Mouse (Mus musculus) splenic B cell, adult 2 months (primary cell): ENCODE measurements around the gene Meaf6.

Source experiments
- DNase-seq: peaks from one replicate; pipeline ENCODE4 v3.0.0-alpha.2; 2011; ENCODE audit warnings: low read depth, low spot score
- H3K27me3 ChIP-seq: 2 replicates; pipeline ENCODE4 v1.6.1; 2012; ENCODE audit warnings: mild to moderate bottlenecking, low read length, moderate library complexity, mixed read lengths; ENCODE audit not compliant: control insufficient read depth, poor library complexity, insufficient read depth, severe bottlenecking
- H3K36me3 ChIP-seq: 2 replicates; pipeline ENCODE4 v1.6.1; 2012; ENCODE audit warnings: mild to moderate bottlenecking, low read length, moderate library complexity, mixed read lengths; ENCODE audit not compliant: control insufficient read depth, poor library complexity, insufficient read depth, severe bottlenecking

The Meaf6 gene

DNA sequence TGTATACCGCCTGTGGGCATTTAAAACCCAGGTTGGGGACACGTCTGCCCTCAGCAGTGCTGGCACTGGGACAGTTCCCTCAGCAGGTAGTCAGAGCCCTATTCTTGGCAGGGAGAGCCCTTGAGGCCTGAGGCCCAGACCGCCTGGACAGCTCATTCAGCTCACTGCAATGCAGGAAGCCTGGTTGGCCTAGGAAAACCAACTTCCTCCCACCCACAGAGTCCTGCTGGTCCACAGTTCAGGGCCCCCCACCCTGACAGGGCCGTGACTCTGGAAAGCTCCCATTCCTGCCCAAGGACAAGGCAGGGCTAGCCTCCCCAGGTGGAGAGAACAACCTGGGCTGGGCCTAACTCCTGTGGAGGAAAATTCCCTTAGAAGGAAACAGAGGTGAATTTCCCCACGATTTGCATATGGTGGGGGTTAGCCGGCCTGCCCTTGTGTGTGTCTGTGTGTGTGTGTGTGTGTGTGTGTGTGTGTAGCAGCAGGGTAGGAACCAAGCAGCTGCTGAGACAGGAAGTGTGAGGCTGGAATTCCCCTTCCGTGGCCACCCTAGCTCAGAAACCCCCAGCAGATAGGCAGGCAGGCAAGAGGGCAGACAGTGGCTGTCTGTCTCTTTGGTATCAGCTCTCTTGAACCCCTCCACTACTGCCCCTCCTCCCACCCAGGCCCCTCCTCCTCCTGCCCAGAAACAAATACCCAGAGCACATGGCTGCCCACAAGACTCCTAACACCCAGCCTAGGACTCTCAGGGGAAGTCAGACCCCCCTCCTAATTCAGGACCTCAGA, 39.7 kb downstream of the Meaf6 start:
- DNase-seq = peak; percentile 97
- Histone ChIP-seq H3K27me3 (no peaks in the 10 kb centered on the region), H3K36me3 (peaks cover 33% of the 10 kb centered on the region)

DNA sequence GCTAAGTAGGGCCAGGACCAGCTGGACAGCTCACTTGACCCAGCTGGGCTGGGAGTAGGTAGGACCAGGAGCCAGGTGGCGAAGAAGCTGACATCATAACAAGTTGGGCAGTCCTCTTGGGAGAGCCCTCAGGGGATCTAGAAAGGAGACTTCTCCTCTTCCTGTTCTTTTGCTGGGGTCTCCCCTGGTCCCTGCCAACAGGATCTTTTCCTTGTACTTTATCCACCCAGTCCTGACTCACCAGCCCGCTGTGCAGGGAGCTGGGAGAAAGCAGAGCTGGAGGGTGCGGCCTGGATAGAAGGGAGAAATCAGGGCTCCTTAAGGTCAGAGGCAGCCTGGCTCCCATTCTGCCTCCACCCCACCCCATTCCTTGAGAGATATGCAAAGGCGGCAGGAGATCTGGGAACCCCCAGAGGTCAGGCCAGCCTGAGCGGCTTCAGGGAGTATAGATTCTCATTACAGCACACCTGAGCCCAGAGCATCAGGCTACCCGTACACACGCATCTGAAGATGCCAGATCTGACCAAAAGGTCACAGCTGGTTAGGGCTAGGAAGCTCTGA, 40.5 kb downstream of the Meaf6 start:
- peak; percentile 36 for DNase-seq
- Histone ChIP-seq H3K27me3 (no peaks in the 10 kb centered on the region), H3K36me3 (peaks cover 26% of the 10 kb centered on the region)

DNA sequence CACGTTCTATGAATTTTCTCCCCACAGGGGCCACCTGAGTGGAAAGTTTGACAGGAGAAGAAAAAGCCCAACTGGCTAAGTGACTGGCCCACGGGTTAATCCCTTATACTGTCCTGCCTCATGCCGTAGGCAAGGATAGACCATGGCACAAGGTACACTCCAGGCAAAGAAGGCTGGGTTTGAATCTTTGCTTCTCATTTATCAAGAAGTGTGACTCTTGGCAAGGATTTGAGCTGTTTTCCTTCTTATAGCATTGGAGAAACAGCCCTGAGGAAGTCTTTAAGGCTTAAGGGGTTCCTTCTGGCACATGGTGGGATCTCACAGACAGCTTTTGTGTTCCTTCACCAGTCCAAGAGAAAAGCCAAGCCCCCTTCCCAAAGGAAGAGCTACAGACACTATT, 41.3 kb downstream of the Meaf6 start:
- Histone ChIP-seq H3K36me3 (peaks cover 25% of the 10 kb centered on the region), H3K27me3 (no peaks in the 10 kb centered on the region)
- no peak for DNase-seq

DNA sequence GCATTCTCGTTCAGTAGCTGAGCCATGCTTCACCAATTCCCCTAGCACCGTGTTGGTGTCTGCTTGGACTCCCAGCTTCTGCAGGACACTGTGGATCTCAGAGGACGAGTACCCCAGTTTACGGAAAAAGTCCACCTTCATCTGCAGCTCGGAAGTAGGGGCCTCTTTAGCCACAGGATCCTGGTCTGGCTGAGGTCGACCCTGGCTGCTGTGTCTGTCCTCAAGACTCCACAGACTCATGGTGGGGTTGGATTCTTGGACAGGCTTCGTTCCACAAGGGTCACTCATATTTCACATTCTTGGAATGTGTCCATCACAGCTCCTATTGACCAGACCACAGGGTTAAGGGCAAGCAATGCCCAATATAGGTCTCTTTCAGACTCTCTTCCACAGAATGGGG, 41.8 kb downstream of the Meaf6 start:
- DNase-seq = peak; percentile 27

DNA sequence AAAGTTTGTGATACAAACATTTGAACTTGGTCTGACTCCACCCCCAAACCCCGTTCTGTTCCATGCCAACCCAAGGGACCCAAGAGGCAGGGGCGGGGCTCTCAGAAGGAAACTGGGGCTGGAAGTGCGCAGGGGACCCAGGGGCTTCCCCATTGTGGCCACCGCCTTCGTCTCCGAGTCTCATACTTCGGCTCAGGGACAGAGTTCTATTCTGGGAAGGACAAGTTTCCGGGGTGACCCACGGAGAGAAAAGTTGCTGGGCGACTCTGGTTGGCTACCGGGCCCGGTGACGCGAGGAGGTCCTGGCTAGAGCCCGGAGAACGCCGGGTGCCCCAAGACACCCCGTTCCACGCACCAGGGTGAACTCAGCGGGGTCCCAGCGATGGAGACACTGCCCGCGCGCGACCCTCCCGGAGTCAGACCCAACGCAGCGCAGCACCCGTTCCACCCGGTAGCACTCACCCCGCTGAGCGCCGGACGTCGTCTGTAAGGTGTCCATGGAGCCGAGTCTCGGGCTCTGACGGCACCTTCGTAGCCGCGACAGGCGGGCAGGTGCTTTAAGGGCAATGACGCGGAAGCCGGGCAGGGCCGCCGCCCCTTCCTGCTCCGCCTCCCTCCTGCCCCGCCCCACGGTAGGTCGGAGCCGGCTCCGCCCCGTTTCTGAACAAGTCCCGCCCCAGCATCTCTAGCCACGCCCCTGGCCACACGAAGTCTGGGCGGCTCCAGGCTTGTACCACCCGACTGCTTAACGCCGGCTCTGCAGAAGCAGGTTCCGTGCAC, 42.6 kb downstream of the Meaf6 start, which contains the start of gene Zc3h12a:
TSS of gene Zc3h12a (minus strand) at position 536 of the 780 bp plus-strand sequence.
- no peaks in the 10 kb centered on the region for H3K27me3 ChIP-seq
- peak; percentile 98 for DNase-seq
- H3K36me3 ChIP-seq = peaks cover 19% of the 10 kb centered on the region

More for the DNA sequence above, 41.8 kb downstream of the Meaf6 start:
- Histone ChIP-seq H3K36me3 (peaks cover 23% of the 10 kb centered on the region), H3K27me3 (no peaks in the 10 kb centered on the region)

DNA sequence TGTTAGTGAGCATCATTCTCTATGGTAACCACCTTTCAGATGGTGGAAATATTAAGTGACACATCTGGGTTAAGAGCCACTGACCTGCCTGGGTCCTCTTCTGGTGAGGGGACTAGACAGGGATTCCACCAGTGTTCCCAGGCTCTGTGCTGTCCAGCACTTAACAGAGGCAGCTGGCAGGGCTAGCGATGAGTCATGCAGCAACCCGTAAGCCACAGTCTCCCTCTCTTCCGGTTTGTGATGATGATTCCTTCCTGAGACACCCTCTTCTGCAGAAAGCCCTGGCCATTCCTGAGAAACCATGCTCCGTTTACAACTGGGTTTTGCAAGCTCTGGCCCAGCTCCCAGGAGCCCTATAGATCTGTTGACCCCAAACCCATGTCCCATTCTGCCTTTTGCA, 46.6 kb downstream of the Meaf6 start:
- Histone ChIP-seq H3K27me3 (no peaks in the 10 kb centered on the region), H3K36me3 (peaks cover 3% of the 10 kb centered on the region)
- no peak for DNase-seq

DNA sequence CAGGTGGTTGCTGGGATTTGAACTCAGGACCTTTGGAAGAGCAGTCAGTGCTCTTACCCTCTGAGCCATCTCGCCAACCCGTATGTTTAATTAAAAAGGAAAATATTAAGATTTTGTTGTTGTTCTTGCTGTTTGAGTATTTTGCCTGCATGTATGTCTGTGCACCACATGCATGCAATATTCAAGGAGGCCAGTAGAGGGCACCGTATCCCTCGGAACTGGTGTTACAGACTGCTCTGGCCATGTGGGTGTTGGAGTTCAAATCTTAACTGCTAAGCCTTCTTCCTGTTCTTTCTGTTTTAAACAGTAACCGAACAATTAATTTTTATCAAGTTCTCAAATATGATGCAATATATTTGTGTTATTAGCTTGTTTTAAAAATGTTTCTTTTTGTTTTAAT, 47.5 kb downstream of the Meaf6 start:
- Histone ChIP-seq H3K36me3 (no peaks in the 10 kb centered on the region), H3K27me3 (no peaks in the 10 kb centered on the region)
- peak; percentile 90 for DNase-seq

DNA sequence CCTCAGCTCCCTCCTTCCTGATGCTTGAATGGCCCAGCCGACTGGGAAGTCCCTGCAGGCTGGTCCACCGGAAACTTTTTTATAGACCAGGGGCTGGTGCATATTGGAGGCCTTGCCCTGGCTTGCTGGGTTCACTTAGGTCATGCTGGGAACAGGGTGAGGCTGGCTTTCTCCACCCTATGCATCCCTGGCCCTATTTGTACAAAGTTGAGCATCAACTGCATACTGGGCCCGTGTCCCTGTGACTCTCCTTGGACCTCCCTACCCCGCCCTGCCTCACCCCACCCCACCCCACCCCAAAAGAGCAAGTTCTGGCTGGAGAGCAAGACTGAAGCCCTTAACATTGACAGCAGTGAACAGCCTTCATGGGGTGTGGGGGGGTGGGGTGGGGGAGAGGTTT, 49.3 kb downstream of the Meaf6 start:
- Histone ChIP-seq H3K36me3 (no peaks in the 10 kb centered on the region), H3K27me3 (no peaks in the 10 kb centered on the region; the same call in 1 of the 2 replicates)
- no peak for DNase-seq

DNA sequence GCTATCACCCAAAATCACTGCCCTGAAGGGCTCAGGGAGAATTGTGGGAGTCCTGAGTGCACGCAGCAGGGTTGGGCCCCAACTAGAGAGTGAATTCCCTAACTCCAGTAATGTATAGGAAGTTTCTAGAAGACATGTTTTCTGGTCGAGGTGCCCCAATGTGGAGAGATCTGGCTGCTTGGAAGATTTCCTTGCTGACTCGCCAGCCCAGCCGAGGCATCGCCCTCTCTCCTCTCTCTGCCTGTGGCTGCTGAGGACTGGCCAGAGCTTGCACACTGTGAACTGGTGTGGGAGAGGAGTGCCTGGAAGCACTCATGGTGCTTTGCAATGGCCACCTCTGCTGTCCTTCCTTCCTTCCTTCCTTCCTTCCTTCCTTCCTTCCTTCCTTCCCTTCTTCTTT, 49.7 kb downstream of the Meaf6 start:
- H3K27me3 ChIP-seq = no peaks in the 10 kb centered on the region; the same call in 1 of the 2 replicates
- DNase-seq = no peak

DNA sequence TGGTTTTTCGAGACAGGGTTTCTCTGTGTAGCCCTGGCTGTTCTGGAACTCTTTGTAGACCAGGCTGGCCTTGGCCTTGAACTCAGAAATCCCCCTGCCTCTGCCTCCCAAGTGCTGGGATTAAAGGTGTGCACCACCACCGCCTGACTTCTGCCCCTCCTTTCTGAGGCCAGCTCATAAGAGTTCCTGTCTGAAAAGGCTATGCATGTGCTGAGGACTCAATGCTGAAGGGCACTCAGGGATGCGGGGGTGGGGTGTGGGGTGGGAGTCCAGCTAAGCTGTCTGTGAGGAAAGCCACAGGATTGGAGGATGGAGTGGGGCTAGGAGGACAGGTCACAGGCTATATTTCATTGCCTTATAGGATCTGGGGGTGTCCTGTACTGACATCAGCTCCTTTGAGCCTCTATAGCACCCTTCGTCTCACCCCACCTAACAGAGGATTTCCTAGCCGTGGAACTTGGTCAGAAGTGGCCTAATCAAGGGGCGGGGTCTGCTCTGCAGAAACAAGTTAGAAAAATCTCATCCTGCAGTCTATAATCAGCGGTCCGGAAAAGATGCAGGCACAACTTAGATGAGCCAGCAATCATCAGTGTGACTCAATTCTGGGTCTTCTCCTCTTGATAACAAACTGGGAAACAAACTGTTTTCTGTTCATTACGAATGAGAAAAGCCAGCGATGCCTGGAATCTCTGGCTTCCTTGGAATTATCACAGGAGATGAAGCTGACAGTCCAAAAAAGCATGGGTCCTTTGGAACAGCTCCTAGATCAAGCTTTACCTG, 50.3 kb downstream of the Meaf6 start:
- DNase-seq = no peak
- H3K27me3 ChIP-seq = no peaks in the 10 kb centered on the region; the same call in 1 of the 2 replicates

More for the DNA sequence above, 49.7 kb downstream of the Meaf6 start:
- H3K36me3 ChIP-seq = no peaks in the 10 kb centered on the region

DNA sequence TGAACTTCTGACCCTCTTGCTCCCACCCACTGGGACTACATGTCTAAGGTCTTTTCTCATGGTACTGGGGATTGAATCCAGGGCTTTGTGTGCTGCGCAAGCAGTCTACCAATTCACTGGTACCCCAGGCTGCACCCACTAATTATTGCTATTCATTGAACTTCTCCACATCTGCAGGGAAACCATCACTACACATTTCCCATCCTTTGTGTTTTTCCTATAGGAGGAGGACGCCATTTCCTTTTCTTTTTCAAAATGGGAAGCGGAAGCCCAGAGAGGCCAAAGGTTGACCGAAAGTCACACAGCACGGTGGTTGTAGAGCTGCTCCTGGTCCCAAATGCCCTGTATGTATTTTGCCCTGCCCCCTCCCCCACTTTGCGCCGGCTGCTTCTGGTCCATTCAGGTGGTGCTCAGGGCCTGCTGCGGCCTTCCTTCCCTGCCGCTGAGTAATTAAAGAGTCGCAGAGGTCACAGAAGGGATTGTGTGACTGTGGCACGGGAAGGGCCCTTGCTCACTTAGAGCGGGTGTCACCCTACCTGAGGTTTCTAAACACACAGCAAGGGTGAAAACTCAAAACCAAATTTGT, 51.5 kb downstream of the Meaf6 start:
- no peak for DNase-seq
- H3K27me3 ChIP-seq = no peaks in the 10 kb centered on the region; the same call in 1 of the 2 replicates
- H3K36me3 ChIP-seq = no peaks in the 10 kb centered on the region

More for the DNA sequence above, 50.3 kb downstream of the Meaf6 start:
- H3K36me3 ChIP-seq = no peaks in the 10 kb centered on the region

DNA sequence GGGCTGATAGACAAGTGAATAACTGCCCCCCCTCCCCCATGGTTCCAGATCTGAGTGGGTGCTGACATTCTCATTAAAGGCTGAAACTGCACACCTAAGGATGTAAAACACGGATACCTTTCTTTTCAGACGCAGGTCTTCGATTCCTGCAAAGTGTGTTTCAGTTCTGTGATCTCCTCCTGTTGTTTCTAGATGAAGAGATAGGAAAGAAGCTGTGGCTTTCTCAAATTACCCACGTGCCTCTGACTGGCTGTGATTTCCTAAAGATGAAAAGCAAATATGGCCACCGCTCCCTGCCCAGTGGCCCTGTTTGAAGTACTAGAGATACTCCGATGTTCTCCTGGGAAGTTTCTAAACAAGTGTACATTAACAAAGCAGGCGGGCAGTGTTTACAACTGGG, 53.4 kb downstream of the Meaf6 start:
- Histone ChIP-seq H3K36me3 (no peaks in the 10 kb centered on the region), H3K27me3 (no peaks in the 10 kb centered on the region; the same call in 1 of the 2 replicates)
- DNase-seq = no peak

DNA sequence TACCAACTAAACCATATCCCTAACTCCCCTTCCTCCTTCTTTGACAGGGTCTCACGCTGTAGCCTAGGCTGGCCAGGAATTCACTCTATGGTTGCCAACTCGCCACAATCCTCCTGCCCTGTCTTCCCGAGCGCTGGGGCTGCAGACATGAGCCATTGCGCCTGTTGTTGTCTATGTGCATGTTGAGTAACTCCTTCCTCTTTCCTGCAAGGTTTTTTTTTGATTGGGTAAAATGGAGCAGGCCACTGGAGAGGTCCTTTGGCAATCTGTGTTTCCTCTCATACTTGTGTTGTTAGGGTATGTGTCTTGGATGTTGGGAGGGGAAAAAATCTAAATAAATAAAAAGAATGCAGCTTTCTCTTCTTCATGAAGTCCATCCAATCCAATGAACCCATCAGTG, 59.3 kb downstream of the Meaf6 start:
- H3K27me3 ChIP-seq = no peaks in the 10 kb centered on the region
- DNase-seq = no peak
- H3K36me3 ChIP-seq = no peaks in the 10 kb centered on the region

DNA sequence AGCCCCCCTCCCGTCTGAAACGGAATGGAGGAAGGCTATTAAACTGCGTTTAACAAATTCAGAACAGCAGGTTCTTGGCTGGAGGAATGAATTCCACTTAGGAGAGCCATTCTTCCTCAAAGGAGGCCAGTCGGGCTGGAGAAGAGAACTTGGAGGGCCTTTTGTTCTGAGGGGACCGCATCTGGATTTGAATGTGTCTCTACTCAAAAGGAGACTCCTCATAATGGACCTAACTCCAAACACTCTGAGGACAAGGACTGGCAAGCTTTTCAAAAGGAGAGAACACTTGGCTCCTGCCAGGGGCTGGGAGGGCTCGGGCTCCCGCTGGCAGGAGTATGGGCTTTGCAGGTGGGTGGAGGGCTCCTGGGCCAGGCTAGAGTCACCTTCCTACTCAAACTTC, 59.7 kb downstream of the Meaf6 start:
- no peak for DNase-seq
- H3K27me3 ChIP-seq = no peaks in the 10 kb centered on the region
- no peaks in the 10 kb centered on the region for H3K36me3 ChIP-seq
